Mouse (Mus musculus) left cerebral cortex, postnatal 14 days (tissue): ENCODE results near the gene Best1. TPM values are rescaled to one million over a fixed set of nuclear protein-coding genes. Genes with fewer than 3 reads are reported as not detected.

Source experiments
- DNase-seq, 2 experiments: peaks; one replicate each; pipeline ENCODE4 v3.0.0; 2021 to 2022; ENCODE audit warnings: low spot score in 2 of 2, mixed read lengths in 1 of 2
- intact Hi-C: fragments of 180-260 bp; cut with DNase I; formaldehyde crosslinking; loops from one replicate; pipeline ENCODE4 v1.15.1; 2025
- total RNA-seq, 2 experiments: library from RNA; stranded (reverse); gene quantifications; 2 replicates each; pipeline ENCODE4 v1.2.3; 2021

Best1 gene
- total RNA-seq, 2 experiments from 2014 or later = 1.1 to 2.1 TPM

GRCm38 (mm10) chr19:9942539-9943533 is 58.6 kb downstream of the Best1 start:
- DNase-seq = no peak

GRCm38 (mm10) chr19:9941809-9942208 is 59.6 kb downstream of the Best1 start:
- no peak for DNase-seq
- intact Hi-C loops = no loop called here

More at GRCm38 (mm10) chr19:9942539-9943533, 58.6 kb downstream of the Best1 start:
- intact Hi-C loops = no loop called here

GRCm38 (mm10) chr19:9940903-9941302 is 60.5 kb downstream of the Best1 start:
- no peak for DNase-seq
- intact Hi-C loops = no loop called here

- no peak for DNase-seq
- intact Hi-C loops = no loop called here
Observed at GRCm38 (mm10) chr19:9939841-9940240, 61.6 kb downstream of the Best1 start.

GRCm38 (mm10) chr19:9938824-9939303 is 62.6 kb downstream of the Best1 start:
- intact Hi-C loops = no loop called here
- no peak for DNase-seq

- intact Hi-C loops = no loop called here
- DNase-seq = no peak
Observed at GRCm38 (mm10) chr19:9938156-9938823, 63.1 kb downstream of the Best1 start.

- intact Hi-C loops = no loop called here
- DNase-seq = no peak
Observed at GRCm38 (mm10) chr19:9937428-9937827, 64.0 kb downstream of the Best1 start.

- intact Hi-C loops = no loop called here
- no peak for DNase-seq
Observed at GRCm38 (mm10) chr19:9936579-9936978, 64.9 kb downstream of the Best1 start.

Other genes with a start within 250 kb of the Best1 start
- not detected for gene Scgb2a2, start 154.1 kb downstream of the Best1 start, total RNA-seq
- 10 to 100 TPM; 17.9 to 19.5 TPM for gene Incenp, start 102.1 kb downstream of the Best1 start, total RNA-seq
- 1,000 to 10,000 TPM; 1,766 to 1,778 TPM for gene Fth1, start 21.0 kb downstream of the Best1 start, total RNA-seq
- gene Rab3il1, start within 50 bp of the Best1 start, total RNA-seq = 10 to 100 TPM in 1 of 2 experiments, 1 to 10 TPM in 1; 8.9 to 10.4 TPM
- 10 to 100 TPM; 35.0 to 36.6 TPM for gene Fads3, start 39.9 kb upstream of the Best1 start, total RNA-seq
- gene Fads2, start 100.1 kb upstream of the Best1 start, total RNA-seq = 100 to 1,000 TPM; 175 to 191 TPM
- 100 to 1,000 TPM; 155 to 165 TPM for gene Fads1, start 181.3 kb upstream of the Best1 start, total RNA-seq
- 10 to 100 TPM; 84.1 to 88.2 TPM for gene Tmem258, start 202.4 kb upstream of the Best1 start, total RNA-seq
- gene Fen1, start 202.5 kb upstream of the Best1 start, total RNA-seq = 1 to 10 TPM; 7.3 to 9.2 TPM
- gene Myrf, start 239.1 kb upstream of the Best1 start, total RNA-seq = 10 to 100 TPM in 1 of 2 experiments, 1 to 10 TPM in 1; 9.9 to 16.0 TPM